Mouse (Mus musculus): ENCODE measurements around the gene Nanog. TPM values are rescaled to one million over a fixed set of nuclear protein-coding genes. Genes with fewer than 3 reads are reported as not detected.

Gene Nanog
- polyA plus RNA-seq, 1 experiment: 0.28 TPM

GRCm38 (mm10) chr6:122761011-122761599 is 53.8 kb downstream of the Nanog start:
- no peak for TF ChIP-seq POLR2A (IDR thresholded peaks at IDR 0.05; ENCODE audit: borderline replicate concordance, extremely low read depth, low read depth, low read length)
- no peak for TF ChIP-seq CTCF (IDR thresholded peaks at IDR 0.05; ENCODE audit: insufficient read depth, low read length)
- 6% methylated on average over 11 of the region's 11 CpGs for WGBS
- H3K4me3 ChIP-seq (replicated peaks; ENCODE audit: extremely low read depth, low read depth, low read length): peak overlapping the region; percentile 61
- no peak for DNase-seq
- peaks cover 4% of the 10 kb centered on the region; the same call in 1 of the 2 replicates for H3K4me1 ChIP-seq (ENCODE audit: control insufficient read depth, insufficient read depth, low read length)

GRCm38 (mm10) chr6:122761901-122762300 is 54.6 kb downstream of the Nanog start:
- Histone ChIP-seq H3K4me1 (ENCODE audit: control insufficient read depth, insufficient read depth, low read length) (peaks cover 4% of the 10 kb centered on the region; the same call in 1 of the 2 replicates), H3K4me3 (replicated peaks; ENCODE audit: extremely low read depth, low read depth, low read length) (no peak overlapping the region)
- DNase-seq: no peak
- TF ChIP-seq POLR2A (IDR thresholded peaks at IDR 0.05; ENCODE audit: borderline replicate concordance, extremely low read depth, low read depth, low read length) (no peak), CTCF (IDR thresholded peaks at IDR 0.05; ENCODE audit: insufficient read depth, low read length) (no peak)

GRCm38 (mm10) chr6:122762480-122762879 is 55.2 kb downstream of the Nanog start:
- 91% methylated on average over 3 of the region's 3 CpGs for WGBS
- TF ChIP-seq POLR2A (IDR thresholded peaks at IDR 0.05; ENCODE audit: borderline replicate concordance, extremely low read depth, low read depth, low read length) (no peak), CTCF (IDR thresholded peaks at IDR 0.05; ENCODE audit: insufficient read depth, low read length) (no peak)
- no peak overlapping the region for H3K4me3 ChIP-seq (replicated peaks; ENCODE audit: extremely low read depth, low read depth, low read length)
- DNase-seq: no peak
- peaks cover 4% of the 10 kb centered on the region; the same call in 1 of the 2 replicates for H3K4me1 ChIP-seq (ENCODE audit: control insufficient read depth, insufficient read depth, low read length)

GRCm38 (mm10) chr6:122762952-122763700 is 55.8 kb downstream of the Nanog start:
- Histone ChIP-seq H3K4me3 (replicated peaks; ENCODE audit: extremely low read depth, low read depth, low read length) (no peak overlapping the region), H3K4me1 (ENCODE audit: control insufficient read depth, insufficient read depth, low read length) (peaks cover 4% of the 10 kb centered on the region; the same call in 1 of the 2 replicates)
- WGBS: 50% methylated on average over 11 of the region's 11 CpGs
- no peak for TF ChIP-seq POLR2A (IDR thresholded peaks at IDR 0.05; ENCODE audit: borderline replicate concordance, extremely low read depth, low read depth, low read length)
- no peak for TF ChIP-seq CTCF (IDR thresholded peaks at IDR 0.05; ENCODE audit: insufficient read depth, low read length)
- DNase-seq: no peak

GRCm38 (mm10) chr6:122763844-122764445 is 56.7 kb downstream of the Nanog start:
- DNase-seq: no peak
- WGBS: 40% methylated on average over 17 of the region's 17 CpGs
- Histone ChIP-seq H3K4me3 (replicated peaks; ENCODE audit: extremely low read depth, low read depth, low read length) (peak overlapping the region; percentile 51), H3K4me1 (ENCODE audit: control insufficient read depth, insufficient read depth, low read length) (peaks cover 4% of the 10 kb centered on the region; the same call in 1 of the 2 replicates)
- no peak for TF ChIP-seq CTCF (IDR thresholded peaks at IDR 0.05; ENCODE audit: insufficient read depth, low read length)
- no peak for TF ChIP-seq POLR2A (IDR thresholded peaks at IDR 0.05; ENCODE audit: borderline replicate concordance, extremely low read depth, low read depth, low read length)

Other genes with a start within 250 kb of the Nanog start
- gene Rimklb, start 208.7 kb upstream of the Nanog start, polyA plus RNA-seq (2012; rRNA removed): 0.33 and 0.42 TPM in 2 replicates
- gene Mfap5, start 201.6 kb upstream of the Nanog start, polyA plus RNA-seq (2012; rRNA removed): 126 and 131 TPM in 2 replicates
- not detected in 2 replicates for gene Aicda, start 153.7 kb upstream of the Nanog start, polyA plus RNA-seq (2012; rRNA removed)
- 13.5 and 23.2 TPM in 2 replicates for gene Apobec1, start 105.0 kb upstream of the Nanog start, polyA plus RNA-seq (2012; rRNA removed)
- not detected in 2 replicates for gene Gdf3, start 97.4 kb upstream of the Nanog start, polyA plus RNA-seq (2012; rRNA removed)
- not detected in 2 replicates for gene Dppa3, start 81.1 kb upstream of the Nanog start, polyA plus RNA-seq (2012; rRNA removed)
- gene Slc2a3, start 94.2 kb downstream of the Nanog start, polyA plus RNA-seq (2012; rRNA removed): 2.6 and 7.4 TPM in 2 replicates
- gene Foxj2, start 112.4 kb downstream of the Nanog start, polyA plus RNA-seq (2012; rRNA removed): 16.5 and 19.9 TPM in 2 replicates
- 1.9 and 3.7 TPM in 2 replicates for gene C3ar1, start 148.7 kb downstream of the Nanog start, polyA plus RNA-seq (2012; rRNA removed)
- 11.5 and 16.7 TPM in 2 replicates for gene Necap1, start 167.0 kb downstream of the Nanog start, polyA plus RNA-seq (2012; rRNA removed)
- gene Clec4a1, start 214.4 kb downstream of the Nanog start, polyA plus RNA-seq (2012; rRNA removed): 2.3 and 4.9 TPM in 2 replicates
- gene Clec4a3, start 245.0 kb downstream of the Nanog start, polyA plus RNA-seq (2012; rRNA removed): 1.7 and 4.6 TPM in 2 replicates

Measured in lung, adult 2 months (tissue).